Mouse (Mus musculus) adrenal gland, postnatal 4 days (tissue): ENCODE data around the gene Gm20388. TPM values are rescaled to one million over a fixed set of nuclear protein-coding genes. Genes with fewer than 3 reads are reported as not detected.

Source experiments
- DNase-seq, 2 experiments: peaks; one replicate each; pipeline ENCODE4 v3.0.0; 2021 to 2022; ENCODE audit warnings: low spot score in 2 of 2, mixed read lengths in 2 of 2
- total RNA-seq, 2 experiments: library from RNA; stranded (reverse); gene quantifications; 2 replicates each; pipeline ENCODE4 v1.2.3; 2021

Gm20388 gene
- total RNA-seq, 2 experiments from 2014 or later, result 8.8 TPM; not detected in 1

DNA sequence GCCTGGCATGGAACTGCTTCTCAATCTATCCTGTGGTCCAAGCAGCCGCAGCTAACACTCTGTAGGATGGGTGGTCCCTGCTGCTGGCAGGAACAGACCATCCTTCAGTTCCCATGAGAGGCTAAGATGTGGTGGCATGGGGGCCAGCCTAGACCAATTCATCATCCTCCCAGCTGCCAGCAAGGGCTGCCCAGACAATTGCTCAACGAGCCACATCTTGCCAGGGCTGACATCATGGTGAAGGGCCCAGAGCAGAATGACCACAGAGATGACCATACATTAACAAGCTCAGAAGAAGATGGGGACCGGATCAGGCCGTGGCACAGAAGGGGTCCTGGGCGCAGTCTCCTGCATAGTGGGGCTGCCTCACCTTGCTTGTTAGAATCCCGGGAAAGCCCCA, 700.2 kb downstream of the Gm20388 start:
- DNase-seq, result no peak

DNA sequence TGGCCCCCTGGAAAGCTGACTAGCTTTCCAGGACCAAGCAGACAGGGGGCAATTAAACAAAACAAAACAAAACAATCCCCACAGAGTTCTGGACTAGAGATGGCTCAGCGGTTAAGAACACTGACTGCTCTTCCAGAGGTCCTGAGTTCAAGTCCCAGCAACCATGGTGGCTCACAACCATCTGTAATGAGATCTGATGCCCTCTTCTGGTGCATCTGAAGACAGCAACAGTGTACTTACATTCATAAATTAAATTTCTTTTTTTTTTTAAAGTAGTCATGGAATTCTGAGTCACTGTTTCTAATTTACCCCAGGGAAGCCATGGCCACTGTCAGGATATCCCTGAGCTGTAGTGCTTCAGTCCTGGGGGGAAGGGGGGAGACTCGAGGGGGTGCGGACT, 703.9 kb downstream of the Gm20388 start:
- no peak for DNase-seq

DNA sequence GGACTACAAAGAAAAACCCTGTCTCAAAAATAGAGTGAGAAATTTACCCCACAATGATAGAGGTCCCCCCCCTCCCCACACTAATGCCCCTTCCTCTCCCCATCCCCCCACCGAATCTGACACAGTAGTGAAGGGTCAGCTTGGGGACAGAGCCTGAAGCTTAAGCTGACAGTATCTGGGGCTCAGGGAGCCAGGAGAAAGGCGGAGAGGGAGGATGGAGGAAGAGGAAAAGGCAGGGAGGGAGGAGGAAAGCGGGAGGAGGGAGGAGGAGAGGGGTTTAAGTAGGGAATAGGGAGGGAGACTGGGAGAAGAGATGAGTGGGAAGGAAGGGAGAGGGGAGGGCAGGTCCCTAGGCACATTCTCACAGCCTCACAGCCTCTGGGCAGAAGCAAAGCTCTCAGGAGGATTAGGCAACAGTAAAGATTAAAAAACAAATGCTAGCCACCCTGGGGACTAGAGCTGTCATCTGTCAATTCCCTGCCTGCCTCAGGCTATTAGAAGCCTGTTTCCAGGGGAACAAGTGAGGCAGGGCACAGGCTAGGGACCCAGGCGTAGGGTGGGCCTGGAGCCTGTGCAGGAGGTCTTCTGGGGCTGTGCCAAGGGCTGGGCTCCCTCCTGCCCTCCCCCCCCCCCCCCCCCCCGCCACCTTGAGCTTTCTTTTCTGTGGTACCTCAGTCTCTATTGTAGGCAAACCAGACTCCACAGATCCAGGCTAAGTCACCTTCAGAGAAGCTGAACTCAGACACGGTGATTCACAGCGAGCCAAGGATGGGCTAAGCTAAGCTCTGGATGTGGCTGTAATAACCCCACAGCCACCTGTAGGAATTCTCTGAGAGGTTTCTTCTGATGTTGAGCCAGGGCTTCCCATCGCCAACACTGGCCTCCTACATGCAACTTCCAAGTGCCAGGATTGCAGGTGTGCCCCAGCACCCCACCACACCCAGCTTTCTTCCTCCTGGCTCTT, 706.3 kb downstream of the Gm20388 start:
- no peak for DNase-seq

DNA sequence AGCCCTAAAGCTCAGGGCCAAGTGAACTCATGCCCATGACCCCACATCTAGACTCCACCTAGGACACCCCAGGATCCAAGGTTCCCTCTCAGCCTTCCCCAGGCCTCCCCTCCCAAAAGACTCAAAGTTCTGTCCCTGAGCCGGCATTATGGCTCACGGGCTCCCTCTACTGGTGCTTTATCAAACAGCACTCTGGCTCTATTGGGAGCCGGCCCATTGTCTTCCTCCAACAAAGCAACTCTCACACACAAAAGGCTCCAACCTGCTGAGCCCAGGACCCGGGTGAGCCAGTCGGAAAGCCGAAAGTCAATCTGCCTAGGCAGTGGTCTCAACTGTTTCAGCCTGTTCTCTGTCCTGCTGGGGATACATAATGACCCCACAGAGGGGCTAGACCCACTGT, 707.5 kb downstream of the Gm20388 start:
- peak; percentile 46 to 54 for DNase-seq

DNA sequence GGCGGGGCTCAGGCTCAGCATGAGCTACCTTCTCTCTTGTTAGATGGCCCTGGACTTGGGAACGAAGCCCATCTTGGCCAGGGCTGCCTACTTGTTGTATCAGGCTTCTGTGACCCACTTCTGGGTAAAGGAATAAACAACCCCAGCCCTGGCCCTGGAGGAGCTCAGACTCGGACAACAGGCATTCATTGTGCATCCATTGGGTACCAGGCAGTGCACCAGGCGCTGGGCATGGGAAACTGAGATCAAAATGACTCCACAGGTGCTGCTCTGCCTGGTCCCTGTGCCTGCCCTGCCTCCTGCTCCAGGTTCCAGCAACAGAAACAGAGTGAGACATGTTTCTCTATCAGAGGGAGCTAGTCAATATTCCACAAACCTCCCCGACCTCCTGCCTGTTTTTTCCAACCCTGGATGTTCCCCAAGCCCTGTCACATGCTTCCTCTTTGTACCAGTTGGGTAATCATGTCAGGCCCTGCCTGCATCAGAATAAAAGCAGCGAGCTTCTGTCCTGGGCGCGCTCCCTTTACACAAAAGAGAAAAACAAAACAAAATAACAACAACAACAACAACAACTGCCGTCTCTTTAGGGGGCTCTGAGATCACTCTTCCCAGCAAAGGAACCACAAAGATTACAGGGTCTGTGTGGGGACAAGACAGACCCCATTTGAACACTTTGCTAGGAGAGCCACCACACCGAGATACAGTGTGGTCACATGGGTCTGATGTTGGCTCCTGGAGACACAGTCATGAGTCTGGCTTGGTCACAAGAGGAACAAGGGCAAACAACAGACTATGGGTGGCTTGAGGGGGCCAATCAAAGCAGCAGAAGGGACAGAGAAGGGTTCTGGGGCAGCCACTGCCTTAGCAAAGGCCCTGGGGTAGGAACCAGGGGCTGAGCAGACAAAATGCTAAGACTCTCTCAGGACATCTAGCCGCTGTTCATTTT, 708.9 kb downstream of the Gm20388 start:
- DNase-seq, result no peak

DNA sequence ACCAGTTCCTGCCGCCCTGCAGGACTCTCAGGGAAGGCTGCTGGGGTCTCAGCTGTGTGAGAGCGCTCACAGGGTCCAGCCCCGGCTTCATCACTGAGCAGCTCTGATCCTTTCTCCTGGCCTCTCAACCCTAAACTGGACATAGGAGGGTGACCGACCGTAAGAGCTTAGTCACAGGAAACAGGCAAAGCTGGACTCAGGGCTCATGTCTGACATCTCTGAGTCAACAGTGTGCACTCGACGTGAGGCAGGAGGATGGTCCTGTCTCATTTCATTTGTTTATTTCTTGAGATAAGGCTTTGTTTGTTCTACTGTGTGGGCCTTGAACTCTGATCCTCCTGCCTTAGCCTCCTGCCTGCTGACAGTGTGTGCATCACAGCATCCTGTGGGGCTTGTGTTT, 709.8 kb downstream of the Gm20388 start:
- DNase-seq, result no peak

DNA sequence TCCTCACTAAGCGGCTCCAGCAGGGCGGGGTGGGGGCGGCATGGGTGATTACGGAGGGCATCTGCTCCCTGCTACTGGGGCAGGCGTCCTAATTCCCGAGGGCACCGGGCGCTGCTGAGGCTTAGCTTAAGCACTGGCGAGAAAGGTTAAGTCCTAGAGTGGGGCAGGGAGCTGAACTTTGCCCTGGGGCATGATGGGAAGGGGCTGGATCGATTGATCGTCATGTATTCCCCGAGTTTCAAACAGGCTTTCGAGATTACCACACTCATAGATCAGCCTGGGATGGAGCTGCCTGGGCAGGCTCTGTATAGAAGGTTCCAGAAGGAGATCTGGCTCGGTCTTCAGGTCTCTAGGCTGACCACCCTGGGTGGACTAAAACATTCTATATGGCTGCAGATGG, 711.5 kb downstream of the Gm20388 start:
- DNase-seq, result no peak

DNA sequence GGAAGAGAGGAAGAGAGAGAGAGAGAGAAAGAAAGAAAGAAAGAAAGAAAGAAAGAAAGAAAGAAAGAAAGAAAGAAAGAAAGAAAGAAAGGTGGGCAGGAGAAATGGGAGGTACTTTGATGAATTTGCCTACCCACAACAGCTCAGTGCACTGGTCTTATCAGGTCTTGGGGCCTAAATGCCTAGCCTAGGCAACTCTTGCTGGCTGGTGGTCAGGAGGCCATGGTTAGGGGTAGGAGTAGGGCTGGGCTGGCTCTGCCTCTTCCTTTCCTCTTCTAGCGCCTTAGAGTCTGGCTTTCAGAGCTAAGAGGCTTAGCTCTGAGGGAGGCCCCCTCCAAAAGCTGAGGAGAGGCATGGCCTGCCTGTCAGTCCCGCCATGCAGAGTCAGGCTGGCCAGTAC, 713.0 kb downstream of the Gm20388 start:
- DNase-seq, result no peak

DNA sequence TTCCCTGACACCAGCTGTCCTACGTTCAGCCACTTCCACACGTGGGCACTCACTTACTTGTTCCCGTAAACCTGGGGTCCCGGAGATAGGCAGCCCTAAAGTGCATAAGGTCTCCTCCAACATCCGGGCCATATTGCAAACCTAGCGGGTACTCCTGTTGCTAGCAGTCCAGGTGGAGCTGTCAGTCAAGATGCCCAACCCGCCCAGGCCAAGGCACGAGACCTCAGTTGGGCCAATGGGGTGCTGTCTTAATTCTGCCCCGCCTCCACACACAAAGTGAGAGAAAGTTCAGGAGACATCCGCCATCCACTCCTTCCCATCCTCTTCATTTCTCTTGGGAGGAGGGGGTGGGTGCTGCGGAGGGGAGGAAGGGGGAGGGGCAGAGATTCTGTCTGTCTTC, 715.8 kb downstream of the Gm20388 start:
- DNase-seq, result no peak

DNA sequence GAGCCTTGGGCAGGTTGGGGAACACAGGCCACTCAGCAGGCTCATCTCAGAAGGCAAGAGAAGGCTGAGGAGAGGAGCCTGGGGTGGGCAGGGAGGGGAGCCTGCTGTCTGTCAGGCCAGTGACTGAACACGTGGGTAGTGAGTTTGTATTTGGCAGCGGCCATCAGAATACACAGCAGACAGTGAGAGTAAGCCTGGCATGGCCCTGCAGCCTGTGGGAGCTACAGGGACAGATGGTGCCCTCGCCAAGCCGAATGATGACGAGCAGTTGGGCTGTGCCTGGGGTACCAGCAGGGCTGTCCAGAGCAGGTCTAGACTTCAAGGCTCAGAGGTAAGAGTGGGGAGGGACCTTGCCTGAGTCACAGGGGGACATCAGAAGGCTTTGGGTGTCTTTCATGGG, 716.7 kb downstream of the Gm20388 start:
- no peak for DNase-seq

DNA sequence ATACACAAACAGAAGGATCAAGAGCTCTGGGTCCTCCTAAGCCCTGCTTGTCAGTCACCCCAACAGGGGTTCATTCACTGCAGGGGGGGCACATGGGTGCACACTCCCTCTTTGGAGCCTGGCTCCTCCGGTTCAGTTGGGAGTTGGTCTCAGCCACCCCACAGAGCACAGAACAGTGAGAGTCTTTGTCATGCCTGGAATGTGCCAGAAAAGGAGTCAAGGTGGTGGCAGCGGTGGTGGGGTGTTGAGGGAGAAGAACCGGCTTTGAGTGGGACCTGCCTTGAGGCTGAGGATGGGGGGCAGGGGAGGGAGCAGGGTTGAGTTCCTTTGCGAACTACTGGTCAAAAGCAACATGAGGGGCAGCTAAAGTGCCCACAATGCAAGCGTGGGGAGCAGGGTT, 719.4 kb downstream of the Gm20388 start:
- DNase-seq, result no peak

DNA sequence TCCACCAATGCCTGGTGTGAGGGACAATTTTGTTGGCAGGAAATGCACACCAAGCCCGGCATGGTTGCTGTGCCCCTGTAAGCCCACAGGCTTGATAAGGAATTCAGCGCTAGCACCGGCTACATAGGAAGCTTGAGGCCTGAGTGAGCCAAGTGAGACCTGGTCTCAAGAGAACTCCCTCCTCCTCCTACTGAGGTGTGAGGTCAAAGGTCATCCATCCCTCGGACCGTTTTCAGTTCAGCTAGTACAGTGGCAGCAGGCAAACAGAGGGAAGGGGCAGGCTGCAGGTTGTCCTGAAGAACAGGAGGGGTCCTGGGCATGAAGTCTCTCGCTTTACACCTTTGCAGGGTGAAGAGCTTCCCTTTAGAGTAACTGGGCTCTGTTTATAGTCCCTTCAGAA, 720.2 kb downstream of the Gm20388 start:
- no peak for DNase-seq

DNA sequence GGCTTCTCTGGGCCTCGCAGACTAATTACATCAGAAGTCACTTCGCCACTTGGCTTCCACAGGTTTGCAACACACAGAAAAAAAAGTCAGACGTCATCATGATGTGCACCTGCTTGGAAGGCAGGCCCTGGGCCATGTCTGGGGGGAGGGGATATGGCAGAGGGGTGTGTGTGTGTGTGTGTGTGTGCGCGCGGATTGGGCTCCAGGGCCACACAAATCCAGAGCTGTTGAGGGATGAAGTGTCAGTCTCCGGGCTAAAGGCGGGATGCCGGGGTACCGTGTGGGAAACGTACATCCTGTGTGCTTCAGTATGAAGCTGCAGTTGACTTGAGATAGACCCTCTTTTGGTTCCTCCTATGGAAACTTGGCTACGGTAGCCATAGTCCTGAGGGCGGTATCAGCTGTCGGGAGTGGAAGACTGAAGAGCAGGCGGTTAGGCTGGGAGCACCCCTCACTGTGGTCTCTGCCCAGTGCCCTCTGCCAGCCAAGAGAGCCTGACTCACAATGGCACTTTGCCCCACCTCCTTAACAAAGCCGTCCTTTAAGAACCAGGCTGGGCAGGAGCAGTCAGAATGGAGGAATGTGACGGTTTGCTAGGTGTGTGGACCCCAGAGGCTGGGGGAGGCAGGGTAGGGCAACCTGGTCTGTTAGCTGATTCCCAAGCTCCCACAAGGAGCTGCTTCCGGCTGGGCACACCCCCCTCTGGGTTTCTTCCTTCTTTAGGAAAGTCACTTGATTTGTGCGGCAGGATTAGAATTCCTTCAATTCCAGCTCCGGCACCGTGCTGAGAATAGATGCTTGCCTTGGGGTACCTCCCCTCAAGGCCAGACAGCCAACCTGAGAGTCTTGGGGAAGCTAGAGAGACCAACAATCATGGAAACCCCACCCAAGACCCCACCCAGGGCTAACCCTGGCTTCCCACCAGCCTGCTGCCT, 721.1 kb downstream of the Gm20388 start:
- no peak for DNase-seq

DNA sequence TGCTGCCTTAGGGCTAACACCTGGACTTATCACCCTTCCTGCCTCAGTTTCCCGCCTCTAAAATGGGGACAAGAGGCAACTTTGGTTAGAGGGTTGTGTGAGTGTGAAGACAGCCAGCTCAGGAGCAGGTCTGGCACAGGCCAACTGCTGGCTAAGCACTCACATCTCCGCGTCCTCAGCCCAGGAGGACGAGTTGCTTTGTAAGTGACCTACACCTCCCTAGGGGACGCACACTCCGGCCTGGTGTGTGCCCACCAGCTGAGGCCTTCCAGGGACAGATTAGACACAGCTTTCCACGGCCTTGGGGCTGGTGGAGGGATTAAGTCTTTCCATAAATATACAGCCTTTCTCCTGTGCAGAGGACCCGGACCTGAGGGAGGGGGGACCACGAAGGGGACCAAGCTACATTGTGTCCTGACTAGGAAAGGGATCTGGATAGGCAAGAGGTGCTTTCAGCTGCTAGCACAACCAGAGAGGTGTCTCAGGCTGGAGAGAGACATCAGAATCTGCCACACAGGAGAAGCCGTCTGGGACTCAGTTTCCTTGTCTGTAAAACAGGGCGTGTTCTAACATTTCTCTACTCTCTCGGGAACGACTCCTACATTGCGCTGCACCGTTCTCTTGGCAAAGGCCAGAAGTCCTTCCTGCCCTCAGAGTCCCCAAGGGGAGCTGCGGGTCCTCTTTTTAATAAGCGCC, 722.5 kb downstream of the Gm20388 start:
- DNase-seq, result no peak

DNA sequence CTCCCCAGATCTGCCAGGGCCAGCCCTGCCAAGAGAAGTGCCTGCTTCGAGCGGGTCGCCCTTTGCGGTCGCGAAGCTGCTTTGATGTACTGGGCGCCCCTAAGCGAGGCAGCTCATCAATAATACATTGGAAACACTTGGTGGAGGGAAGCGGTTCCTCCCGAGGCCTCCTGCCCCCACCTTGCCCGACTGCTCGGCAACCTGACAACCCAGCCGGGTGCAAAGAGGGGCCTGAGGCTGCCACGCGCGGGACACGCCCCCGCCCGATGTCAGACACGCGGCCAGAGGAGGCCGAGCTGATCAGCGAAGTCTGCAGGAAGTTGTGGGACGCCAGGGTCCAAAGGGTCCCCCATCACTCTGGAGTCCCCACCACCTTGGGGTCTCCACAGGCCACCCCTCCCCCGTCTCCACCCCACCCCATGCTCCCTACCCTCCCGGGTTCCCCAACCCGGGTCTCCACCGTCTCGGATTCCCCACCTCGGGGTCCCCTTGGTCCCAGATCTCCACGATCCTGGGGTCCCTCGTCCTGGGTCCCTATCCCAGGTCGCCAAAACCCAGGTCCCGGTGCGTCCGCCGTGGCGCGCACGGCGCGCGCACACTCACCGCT, 723.1 kb downstream of the Gm20388 start:
- DNase-seq, result no peak

DNA sequence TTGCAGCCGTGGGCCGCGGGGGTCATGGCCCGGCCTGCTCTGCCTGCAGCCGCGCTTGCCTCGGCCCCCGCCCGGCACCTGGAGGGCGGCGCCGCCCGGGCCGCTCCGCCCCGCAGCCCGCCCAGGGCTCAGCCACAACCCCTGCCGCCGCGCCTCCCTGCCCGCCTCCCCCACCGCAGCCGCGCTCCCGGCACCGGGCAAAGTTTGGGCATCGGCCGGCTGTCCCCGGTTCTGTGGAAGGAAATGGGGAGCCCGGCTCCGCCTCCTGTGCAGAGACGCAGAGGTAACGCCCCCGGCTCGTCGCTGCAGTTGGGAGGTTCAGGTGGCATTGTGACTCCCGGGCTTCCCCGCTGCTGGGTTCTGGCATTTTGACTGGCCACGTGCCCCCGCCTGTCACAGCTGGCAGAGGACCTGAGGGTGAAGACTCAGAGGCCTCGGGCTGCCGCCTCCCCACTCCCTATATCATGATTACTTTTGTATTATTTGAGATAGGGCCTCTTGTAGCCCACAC, 723.7 kb downstream of the Gm20388 start:
- peak; percentile 27 to 55 for DNase-seq

DNA sequence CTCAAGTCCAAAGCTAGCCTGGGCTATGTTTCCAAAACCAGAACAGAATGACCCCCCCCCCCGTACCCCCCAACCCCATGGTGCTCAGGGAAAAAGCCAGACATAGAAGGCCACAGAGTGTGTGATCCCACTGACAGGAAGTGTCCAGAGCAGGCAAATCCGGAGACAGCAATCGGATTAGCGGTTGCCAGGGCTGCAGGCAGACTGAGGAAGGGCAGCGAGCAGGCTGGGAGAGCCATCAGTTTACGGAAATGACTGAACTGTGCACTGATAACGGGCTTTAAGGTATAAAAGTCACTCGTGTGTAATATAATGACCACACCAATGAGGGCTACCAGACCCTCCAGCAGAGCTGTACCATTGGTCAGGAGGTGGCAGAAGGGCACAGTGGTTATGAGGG, 730.6 kb downstream of the Gm20388 start:
- no peak for DNase-seq

DNA sequence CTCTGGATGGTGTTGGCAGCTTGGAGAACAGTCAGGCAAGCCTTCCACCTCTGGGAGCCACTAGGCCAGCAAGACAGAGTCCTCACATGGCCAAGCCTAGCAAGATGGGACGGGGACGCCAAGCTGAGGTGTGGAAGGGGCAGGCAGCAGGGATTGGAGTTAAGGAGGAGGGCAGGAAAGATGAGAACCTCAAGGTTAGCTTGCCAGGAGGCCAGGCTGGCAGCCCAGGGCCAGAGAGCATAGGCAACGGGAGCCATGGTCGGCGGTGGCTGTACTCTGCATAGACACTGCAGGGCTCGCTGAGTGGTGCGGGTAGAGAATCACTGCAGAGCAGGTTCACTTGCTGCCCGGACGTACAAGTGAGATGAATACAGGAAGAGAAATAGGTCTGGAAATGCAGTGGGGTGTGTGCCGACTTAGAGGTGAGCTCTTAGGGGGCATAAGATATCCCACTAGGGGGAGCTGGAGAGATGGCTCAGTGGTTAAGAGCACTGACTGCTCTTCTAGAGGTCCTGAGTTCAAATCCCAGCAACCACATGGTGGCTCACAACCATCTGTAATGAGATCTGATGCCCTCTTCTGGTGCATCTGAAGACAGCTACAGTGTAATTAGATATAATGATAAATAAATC, 731.5 kb downstream of the Gm20388 start:
- DNase-seq, result no peak

DNA sequence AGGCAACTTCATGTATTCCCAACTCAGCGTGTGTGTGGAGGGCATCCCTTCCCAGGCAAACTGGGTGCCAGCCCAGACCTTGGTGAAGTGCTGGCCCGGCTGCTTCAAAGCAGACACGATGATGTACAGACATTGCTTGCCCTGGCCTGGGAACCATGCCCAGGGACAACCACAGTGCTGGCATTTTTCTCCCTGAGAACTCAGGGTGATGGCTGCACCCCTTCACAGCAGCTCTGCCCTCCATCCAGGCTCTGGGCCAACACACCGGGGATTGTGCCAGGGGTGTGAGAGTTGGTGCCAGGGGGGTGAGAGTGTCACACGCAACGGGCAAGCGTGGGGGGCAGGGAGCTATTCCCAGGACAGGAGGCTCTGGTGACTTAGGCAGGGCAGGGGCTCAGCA, 734.0 kb downstream of the Gm20388 start:
- peak; percentile 49 to 66 for DNase-seq
